Mouse (Mus musculus) liver, embryonic 12.5 days (tissue): ENCODE data around the gene Gcnt1. TPM values are rescaled to one million over a fixed set of nuclear protein-coding genes. Genes with fewer than 3 reads are reported as not detected.

Source experiments
- ATAC-seq: fragments of 200-750 bp; cut with Nextera tagmentation; 2 replicates; pipeline ENCODE4 v1.8.0; 2017; ENCODE audit warnings: moderate number of reproducible peaks, mild to moderate bottlenecking, moderate library complexity
- H3K27ac ChIP-seq: fragments of 300-500 bp; sonication (generic); 2 replicates; pipeline ENCODE4 v1.5.1; 2016; ENCODE audit warnings: mild to moderate bottlenecking
- H3K27me3 ChIP-seq: fragments of 300-500 bp; sonication (generic); replicated peaks from 2 replicates; pipeline ENCODE4 v1.6.1; 2016; ENCODE audit warnings: mild to moderate bottlenecking, moderate library complexity
- H3K36me3 ChIP-seq: fragments of 300-500 bp; sonication (generic); 2 replicates; pipeline ENCODE4 v1.6.1; 2016; ENCODE audit warnings: mild to moderate bottlenecking, moderate library complexity
- H3K4me1 ChIP-seq: fragments of 300-500 bp; sonication (generic); 2 replicates; pipeline ENCODE4 v1.6.1; 2016
- H3K4me2 ChIP-seq: fragments of 300-500 bp; sonication (generic); 2 replicates; pipeline ENCODE4 v1.6.1; 2016; ENCODE audit warnings: mild to moderate bottlenecking, moderate library complexity
- H3K4me3 ChIP-seq: fragments of 300-500 bp; sonication (generic); 2 replicates; pipeline ENCODE4 v1.5.1; 2016; ENCODE audit warnings: mild to moderate bottlenecking, moderate library complexity
- H3K9ac ChIP-seq: fragments of 300-500 bp; sonication (generic); 2 replicates; pipeline ENCODE4 v1.6.1; 2016; ENCODE audit warnings: mild to moderate bottlenecking, moderate library complexity
- H3K9me3 ChIP-seq: fragments of 300-500 bp; sonication (generic); replicated peaks from 2 replicates; pipeline ENCODE4 v1.6.1; 2016; ENCODE audit warnings: mild to moderate bottlenecking, moderate library complexity
- WGBS: fragments of 180-500 bp; shearing (Covaris S2); methylation state at CpG from one replicate; pipeline ENCODE4 v1.1.7; 2016; ENCODE audit not compliant: insufficient replicate concordance; 5-methylcytosine and 5-hydroxymethylcytosine counted together
- polyA plus RNA-seq: library from polyadenylated mRNA; unstranded; fragments of >200 nt; fragmentation: Nextera tagmentation; extraction: Ambion mirVana; gene quantifications from 2 replicates; pipeline ENCODE4 v1.2.1, GENCODE M21; 2016

The Gcnt1 gene
- polyA plus RNA-seq, 1 experiment from 2014 or later: 25.2 TPM

DNA sequence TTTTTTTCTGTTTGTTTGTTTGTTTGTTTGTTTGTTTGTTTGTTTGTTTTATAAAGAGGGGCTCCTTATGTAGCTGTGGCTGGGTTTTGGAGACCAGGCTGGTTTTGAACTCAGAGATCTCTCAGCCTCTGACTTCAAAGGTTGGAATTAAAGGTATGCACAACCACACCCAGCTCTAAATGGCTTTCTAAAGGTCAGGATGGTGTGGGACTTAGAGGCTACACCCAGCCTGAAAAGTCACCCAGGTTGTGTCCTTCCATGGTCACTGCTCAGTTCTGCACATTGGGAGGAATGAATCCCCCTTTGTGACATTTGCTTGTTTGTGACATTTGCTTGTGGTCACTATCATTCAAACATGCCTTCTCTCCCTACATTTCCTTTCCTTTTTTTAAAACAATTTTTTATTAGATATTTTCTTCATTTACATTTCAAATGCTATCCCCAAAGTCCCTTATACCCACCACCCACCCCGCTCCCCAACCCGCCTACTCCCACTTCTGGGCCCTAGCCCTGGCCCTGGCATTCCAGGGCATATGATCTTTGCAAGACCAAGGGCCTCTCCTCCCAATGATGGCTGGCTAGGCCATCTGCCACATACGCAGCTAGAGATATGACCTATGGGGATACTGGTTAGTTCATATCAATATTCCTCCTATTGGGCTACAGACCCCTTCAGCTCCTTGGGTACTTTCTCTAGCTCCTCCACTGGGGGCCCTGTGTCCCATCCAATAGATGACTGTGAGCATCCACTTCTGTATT lies 25.7 kb downstream of the Gcnt1 start:
- H3K27me3 ChIP-seq: no peaks in the 10 kb centered on the region
- no peak overlapping the region for H3K4me3 ChIP-seq
- peaks cover 76% of the 10 kb centered on the region for H3K36me3 ChIP-seq
- H3K9me3 ChIP-seq: no peaks in the 10 kb centered on the region
- 84% methylated on average over 3 of the region's 3 CpGs for WGBS
- H3K4me2 ChIP-seq: no peak overlapping the region
- no peak overlapping the region for H3K9ac ChIP-seq
- 0 out of 2 replicates have a peak overlapping the region, but pooled peaks have one; percentile 37 for H3K27ac ChIP-seq
- ATAC-seq: no peak
- H3K4me1 ChIP-seq: peaks cover 97% of the 10 kb centered on the region

DNA sequence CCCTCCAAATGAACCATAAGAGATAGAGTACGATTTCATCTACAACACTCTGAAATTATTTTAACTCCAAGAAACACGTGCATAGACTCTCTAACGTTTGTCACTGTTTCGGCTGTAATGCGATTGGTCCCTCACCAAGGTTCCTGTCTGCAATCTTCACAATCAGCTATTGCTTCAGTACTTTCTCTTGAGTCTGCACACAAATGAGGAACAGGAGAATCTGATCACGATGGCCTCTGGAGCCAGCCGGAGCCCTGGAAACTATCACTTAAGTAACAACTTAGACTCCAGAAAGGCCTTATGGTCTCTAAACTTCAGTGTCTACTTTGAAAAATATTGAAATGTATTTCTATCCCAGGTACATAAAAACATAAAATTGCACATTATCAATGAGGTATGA lies 27.8 kb downstream of the Gcnt1 start:
- Histone ChIP-seq H3K4me3 (no peak overlapping the region), H3K27me3 (no peaks in the 10 kb centered on the region), H3K27ac (no peak overlapping the region), H3K36me3 (peaks cover 63% of the 10 kb centered on the region), H3K4me2 (no peak overlapping the region; the same call in 1 of the 2 replicates), H3K4me1 (peaks cover 93% of the 10 kb centered on the region), H3K9me3 (no peaks in the 10 kb centered on the region), H3K9ac (no peak overlapping the region)
- WGBS: 49% methylated on average over 7 of the region's 7 CpGs
- no peak for ATAC-seq

DNA sequence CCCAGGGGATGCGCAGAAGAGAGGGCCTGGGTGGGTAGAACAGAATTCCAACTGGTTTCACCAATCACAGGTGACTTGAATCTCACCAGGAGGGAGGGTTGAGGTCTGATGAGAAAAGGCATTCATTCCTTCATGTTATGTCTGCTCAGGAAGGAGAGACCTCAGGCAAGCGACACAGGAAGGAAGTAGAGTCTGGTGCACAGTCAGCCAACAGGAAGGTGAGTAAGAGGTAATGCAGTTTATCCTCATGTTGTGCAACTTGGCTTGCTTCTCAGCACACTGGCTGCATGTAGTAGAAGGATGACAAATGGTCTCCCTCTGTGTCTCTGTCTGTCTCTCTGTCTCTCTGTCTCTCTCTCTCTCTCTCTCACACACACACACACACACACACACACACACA lies 33.1 kb downstream of the Gcnt1 start:
- Histone ChIP-seq H3K4me2 (no peak overlapping the region), H3K9ac (no peak overlapping the region), H3K27me3 (no peaks in the 10 kb centered on the region), H3K36me3 (peaks cover 63% of the 10 kb centered on the region), H3K4me3 (no peak overlapping the region), H3K4me1 (peaks cover 96% of the 10 kb centered on the region), H3K9me3 (no peaks in the 10 kb centered on the region), H3K27ac (peak overlapping the region; percentile 68)
- WGBS: 88% methylated on average over 2 of the region's 2 CpGs
- ATAC-seq: no peak

DNA sequence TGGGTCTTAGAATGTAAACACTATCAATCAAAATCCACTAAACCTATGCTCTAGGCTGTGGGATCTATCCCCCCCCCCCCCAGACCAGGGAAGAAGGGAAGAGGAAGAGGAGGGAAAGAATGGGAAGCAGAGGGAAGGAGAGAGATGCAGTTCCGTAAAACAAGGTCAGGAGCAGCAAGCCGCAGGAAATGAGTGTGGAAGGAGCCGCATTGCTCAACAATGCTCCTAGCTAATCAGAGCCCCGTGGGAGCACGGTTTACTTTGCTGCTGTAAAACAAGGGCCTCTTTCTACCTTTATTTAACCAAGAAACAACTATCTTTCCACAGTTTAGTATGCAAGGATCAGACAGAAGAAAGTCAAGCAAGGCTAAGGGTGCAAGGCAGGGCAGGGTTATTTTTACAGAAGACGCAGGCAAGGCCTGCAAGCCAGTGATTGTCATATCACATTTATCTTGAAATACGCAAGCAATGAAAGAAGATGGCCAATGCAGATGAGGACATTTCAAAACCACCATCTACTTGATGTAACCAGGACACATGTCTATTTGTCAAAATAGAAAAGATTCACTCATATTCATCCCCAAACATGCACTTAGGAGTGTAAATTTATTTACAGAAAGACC lies 35.5 kb downstream of the Gcnt1 start:
- Histone ChIP-seq H3K9ac (peak overlapping the region; percentile 69), H3K4me1 (peaks cover 96% of the 10 kb centered on the region)

DNA sequence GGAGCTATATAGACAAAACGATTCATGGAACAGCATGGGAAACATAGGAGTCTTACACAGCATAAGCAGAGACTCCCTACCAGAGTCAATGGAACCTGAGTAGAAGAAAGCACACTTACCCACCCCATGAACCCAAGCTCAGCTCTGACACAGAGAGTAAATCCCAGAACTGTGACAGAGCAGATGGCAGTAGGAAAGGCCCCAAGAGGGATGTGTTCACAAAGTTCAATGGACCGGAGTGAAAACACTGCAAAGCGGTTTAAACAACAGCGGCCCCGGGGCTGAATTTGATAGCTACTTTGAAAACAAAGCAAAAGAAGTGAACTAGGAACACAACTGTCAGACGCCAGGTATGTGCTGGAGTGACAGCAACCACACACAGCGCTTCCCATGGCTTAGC lies 36.0 kb downstream of the Gcnt1 start:
- H3K4me1 ChIP-seq: peaks cover 95% of the 10 kb centered on the region
- 72% methylated on average over 7 of the region's 7 CpGs for WGBS
- no peaks in the 10 kb centered on the region for H3K9me3 ChIP-seq

More for the DNA sequence above, 35.5 kb downstream of the Gcnt1 start:
- Histone ChIP-seq H3K9me3 (no peaks in the 10 kb centered on the region), H3K4me3 (peak overlapping the region; percentile 28), H3K4me2 (peak overlapping the region; percentile 71), H3K27ac (peak overlapping the region; percentile 99), H3K36me3 (peaks cover 56% of the 10 kb centered on the region), H3K27me3 (no peaks in the 10 kb centered on the region)
- peak; percentile 67 for ATAC-seq
- WGBS: 18% methylated on average over 7 of the region's 7 CpGs

DNA sequence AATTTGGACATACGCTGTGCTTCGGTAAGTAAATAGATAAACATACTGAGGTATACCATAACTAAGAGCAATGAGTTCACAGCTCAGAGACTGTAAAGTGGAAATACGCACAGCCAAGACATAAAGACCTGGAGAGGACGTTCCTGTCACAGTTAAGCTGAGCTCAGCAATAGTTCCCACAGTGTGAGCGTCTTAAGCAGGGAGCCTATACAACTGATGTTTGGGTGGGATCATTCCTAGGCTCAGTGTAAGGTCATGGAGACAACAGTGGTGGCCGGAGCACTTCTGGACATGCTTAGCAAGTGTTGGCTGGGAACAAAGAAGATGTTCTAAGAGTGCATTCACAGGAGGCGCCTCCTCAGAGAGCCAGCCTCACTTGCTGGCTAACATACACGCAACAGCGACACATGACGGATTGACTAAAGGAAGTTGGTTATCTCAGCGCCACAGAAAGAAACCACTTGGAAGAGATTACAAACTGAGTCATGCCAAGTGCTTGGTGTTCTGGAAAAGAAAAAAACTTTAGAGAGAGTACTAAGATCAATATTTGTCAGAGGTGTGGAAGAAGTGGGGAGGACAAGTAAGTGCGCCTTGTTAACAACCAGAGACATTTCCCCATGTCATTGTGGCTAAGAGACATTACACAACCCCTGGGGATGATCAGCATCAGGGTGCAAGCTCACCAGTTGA lies 37.9 kb downstream of the Gcnt1 start:
- ATAC-seq: peak; percentile 90
- peak overlapping the region; percentile 71 for H3K4me2 ChIP-seq
- peak overlapping the region; percentile 42 for H3K4me3 ChIP-seq
- H3K9me3 ChIP-seq: no peaks in the 10 kb centered on the region
- H3K36me3 ChIP-seq: peaks cover 67% of the 10 kb centered on the region
- peak overlapping the region; percentile 74 for H3K9ac ChIP-seq
- peak overlapping the region; percentile 99 for H3K27ac ChIP-seq
- WGBS: 25% methylated on average over 12 of the region's 12 CpGs
- H3K27me3 ChIP-seq: no peaks in the 10 kb centered on the region
- peaks cover 95% of the 10 kb centered on the region for H3K4me1 ChIP-seq

More for the DNA sequence above, 36.0 kb downstream of the Gcnt1 start:
- Histone ChIP-seq H3K4me3 (peak overlapping the region; percentile 28; the same call in 1 of the 2 replicates), H3K9ac (peak overlapping the region; percentile 69), H3K4me2 (peak overlapping the region; percentile 71), H3K27me3 (no peaks in the 10 kb centered on the region), H3K36me3 (peaks cover 56% of the 10 kb centered on the region), H3K27ac (peak overlapping the region; percentile 99)
- no peak for ATAC-seq

DNA sequence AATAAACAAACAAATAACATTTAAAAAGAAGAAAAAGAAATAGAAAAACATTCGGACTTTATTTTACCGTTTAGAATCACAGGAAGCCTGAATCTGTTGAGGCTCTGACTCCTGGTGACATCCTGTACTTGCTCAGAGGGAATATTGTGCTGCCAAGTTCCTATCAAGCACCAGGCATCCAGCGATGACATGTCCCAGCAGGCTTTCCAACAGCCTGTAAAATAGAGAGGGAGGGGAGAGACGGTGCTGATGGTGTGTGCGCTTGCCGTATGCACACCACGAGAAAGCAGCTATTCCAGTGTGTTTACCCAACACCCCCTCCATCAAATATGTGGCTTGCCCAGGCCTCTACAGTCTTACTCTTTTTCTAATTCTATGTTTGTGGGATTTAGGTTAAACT lies 39.6 kb downstream of the Gcnt1 start:
- H3K27me3 ChIP-seq: no peaks in the 10 kb centered on the region
- no peaks in the 10 kb centered on the region for H3K9me3 ChIP-seq
- ATAC-seq: no peak
- peak overlapping the region; percentile 99 for H3K27ac ChIP-seq
- H3K4me2 ChIP-seq: 0 out of 2 replicates have a peak overlapping the region, but pooled peaks have one; percentile 71
- 76% methylated on average over 7 of the region's 7 CpGs for WGBS
- 0 out of 2 replicates have a peak overlapping the region, but pooled peaks have one; percentile 74 for H3K9ac ChIP-seq
- H3K4me1 ChIP-seq: peaks cover 95% of the 10 kb centered on the region
- H3K36me3 ChIP-seq: peaks cover 67% of the 10 kb centered on the region
- H3K4me3 ChIP-seq: no peak overlapping the region

DNA sequence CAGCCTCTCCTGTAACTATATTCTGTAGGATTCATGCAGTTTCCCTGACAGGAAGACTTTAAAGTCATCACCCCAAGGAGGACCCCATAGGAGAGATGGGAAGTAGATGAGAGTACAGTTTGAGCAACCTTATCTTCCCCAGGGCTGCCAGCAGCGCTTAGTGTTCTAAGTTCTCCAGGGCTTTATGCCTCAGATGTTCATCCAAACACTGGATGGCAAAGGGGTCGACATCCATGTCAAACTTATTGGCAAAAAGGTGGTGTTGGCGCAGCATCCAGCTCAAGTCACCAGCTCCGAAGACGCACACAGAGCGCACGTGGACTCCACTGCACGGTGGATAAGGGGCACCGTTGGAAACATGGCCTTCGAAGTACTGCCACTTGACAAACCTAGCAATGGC lies 43.7 kb downstream of the Gcnt1 start:
- H3K4me3 ChIP-seq: no peak overlapping the region
- H3K9me3 ChIP-seq: no peaks in the 10 kb centered on the region
- H3K27ac ChIP-seq: peak overlapping the region; percentile 87
- WGBS: 87% methylated on average over 10 of the region's 10 CpGs
- H3K27me3 ChIP-seq: no peaks in the 10 kb centered on the region
- H3K36me3 ChIP-seq: peaks cover 77% of the 10 kb centered on the region
- peak overlapping the region; percentile 33 for H3K4me2 ChIP-seq
- peaks cover 89% of the 10 kb centered on the region for H3K4me1 ChIP-seq
- no peak overlapping the region for H3K9ac ChIP-seq
- no peak for ATAC-seq

DNA sequence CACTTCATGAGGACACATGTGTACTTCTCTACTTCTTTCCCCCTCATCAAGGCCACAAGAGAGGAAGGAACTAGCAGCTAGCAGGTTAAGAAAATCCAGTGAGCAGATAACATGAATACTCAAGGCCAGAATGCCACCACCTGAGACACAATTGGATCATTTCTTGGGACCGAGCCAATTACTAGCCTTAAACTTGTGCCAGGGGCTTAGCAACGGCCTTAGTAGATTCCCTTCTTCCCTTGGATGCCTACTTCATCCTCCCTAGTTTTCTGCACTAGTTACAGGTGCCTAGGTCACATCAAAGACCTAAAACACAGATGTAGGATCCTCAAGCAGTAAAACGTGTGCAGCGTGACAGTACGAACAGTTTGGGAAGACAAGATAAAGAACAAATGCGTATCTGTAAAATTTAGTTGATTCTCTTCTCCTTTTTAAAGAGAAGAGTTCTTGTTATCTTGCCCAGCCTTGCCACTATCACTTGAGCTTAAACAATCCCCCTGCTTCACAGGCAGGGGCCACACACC lies 44.7 kb downstream of the Gcnt1 start:
- 23% methylated on average over 6 of the region's 6 CpGs for WGBS
- Histone ChIP-seq H3K36me3 (peaks cover 71% of the 10 kb centered on the region), H3K4me2 (peak overlapping the region; percentile 33), H3K4me3 (no peak overlapping the region), H3K9me3 (no peaks in the 10 kb centered on the region), H3K4me1 (peaks cover 84% of the 10 kb centered on the region), H3K27me3 (no peaks in the 10 kb centered on the region), H3K27ac (peak overlapping the region; percentile 87), H3K9ac (peak overlapping the region; percentile 41; the same call in 1 of the 2 replicates)
- ATAC-seq: peak; percentile 23; the same call in 1 of the 2 replicates

DNA sequence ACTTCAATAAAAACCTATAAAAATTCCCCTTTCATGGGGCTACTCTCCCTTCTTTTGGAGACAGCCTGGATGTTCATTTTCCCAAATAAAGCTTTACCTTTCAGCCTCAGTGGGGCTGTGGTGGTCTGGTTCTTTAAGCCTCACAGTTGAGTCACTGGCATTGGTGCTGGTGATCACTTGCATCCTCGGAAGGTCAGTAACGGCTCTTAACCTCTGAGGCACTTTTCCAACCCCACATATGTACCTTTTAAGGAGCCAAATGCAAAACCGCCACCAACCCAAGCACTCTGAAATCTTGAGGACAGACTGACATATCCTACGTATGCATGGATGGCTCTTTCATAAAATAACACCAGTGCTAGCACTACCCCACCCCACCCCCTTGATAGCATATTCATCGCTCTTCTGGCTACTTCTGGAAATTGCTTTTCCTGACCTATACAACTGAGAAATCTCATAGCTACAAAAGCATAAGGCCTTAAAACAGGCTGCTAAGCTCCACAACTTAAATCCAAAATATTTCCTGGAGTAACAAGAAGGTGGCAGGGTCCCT lies 48.9 kb downstream of the Gcnt1 start:
- ATAC-seq: peak; percentile 74
- Histone ChIP-seq H3K4me3 (peak overlapping the region; percentile 29), H3K9ac (peak overlapping the region; percentile 70), H3K27me3 (no peaks in the 10 kb centered on the region), H3K4me1 (peaks cover 74% of the 10 kb centered on the region), H3K9me3 (no peaks in the 10 kb centered on the region), H3K36me3 (peaks cover 32% of the 10 kb centered on the region), H3K27ac (peak overlapping the region; percentile 97), H3K4me2 (peak overlapping the region; percentile 66)
- WGBS: 23% methylated on average over 5 of the region's 5 CpGs

DNA sequence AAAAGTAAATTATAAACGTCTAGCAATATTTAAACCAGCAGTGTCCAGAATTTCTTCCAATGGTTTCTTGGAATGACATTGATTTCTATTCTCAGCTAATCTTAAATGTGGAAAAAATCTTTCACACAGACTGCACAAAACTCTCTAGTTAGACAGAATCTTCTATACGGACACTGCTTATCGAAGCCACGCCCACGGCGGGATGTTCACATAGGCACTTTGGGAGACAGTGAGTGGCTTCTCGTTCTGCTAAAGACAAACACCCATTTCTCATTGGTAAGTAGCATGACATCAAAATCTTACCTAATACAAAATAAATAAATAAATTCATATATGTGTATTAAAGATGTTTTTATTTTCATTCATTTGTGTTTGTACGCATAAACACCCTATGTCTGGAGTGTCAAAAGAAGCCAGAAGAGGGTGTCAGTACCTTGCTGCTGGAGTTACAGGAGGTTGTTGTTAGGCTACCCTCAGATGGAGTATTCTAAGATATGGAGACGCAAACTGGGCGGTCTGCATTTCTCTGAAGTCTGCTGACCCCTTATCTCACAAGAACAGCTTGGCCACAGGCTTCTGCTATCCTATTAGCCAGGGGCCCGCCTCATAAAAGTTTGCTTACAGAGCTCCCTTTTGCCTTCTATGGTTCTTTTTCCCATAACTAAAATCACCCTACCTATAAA lies 49.5 kb downstream of the Gcnt1 start:
- Histone ChIP-seq H3K27ac (peak overlapping the region; percentile 97), H3K4me3 (peak overlapping the region; percentile 29), H3K4me1 (peaks cover 69% of the 10 kb centered on the region), H3K27me3 (no peaks in the 10 kb centered on the region), H3K4me2 (peak overlapping the region; percentile 66), H3K9ac (peak overlapping the region; percentile 70), H3K9me3 (no peaks in the 10 kb centered on the region), H3K36me3 (peaks cover 25% of the 10 kb centered on the region)
- ATAC-seq: peak; percentile 98
- 22% methylated on average over 11 of the region's 11 CpGs for WGBS
